Mouse (Mus musculus) brain, adult 2 months (tissue): ENCODE measurements at regions not wholly inside any gene's neighbourhood (a gene's known extent, or its start where the extent isn't known, plus 50 kb on each side); places are given as distances from the start of the nearest gene placed in this dataset.
A peak's percentile ranks its signal among the peaks of the same experiment; 100 is the strongest.

Experiments used
- DNase-seq: peaks from one replicate; pipeline ENCODE4 v3.0.0; 2011; ENCODE audit warnings: low read depth, low spot score

- peak; percentile 48 for DNase-seq
Observed at GRCm38 (mm10) chr16:62129234-62129633, 657.4 kb downstream of the Nsun3 start.

GRCm38 (mm10) chr16:62128147-62128546 is 658.5 kb downstream of the Nsun3 start:
- peak; percentile 37 for DNase-seq

- no peak for DNase-seq
Observed at GRCm38 (mm10) chr16:62125779-62126178, 660.8 kb downstream of the Nsun3 start.
